Mouse (Mus musculus): ENCODE measurements around the gene Grin2a.

DNA sequence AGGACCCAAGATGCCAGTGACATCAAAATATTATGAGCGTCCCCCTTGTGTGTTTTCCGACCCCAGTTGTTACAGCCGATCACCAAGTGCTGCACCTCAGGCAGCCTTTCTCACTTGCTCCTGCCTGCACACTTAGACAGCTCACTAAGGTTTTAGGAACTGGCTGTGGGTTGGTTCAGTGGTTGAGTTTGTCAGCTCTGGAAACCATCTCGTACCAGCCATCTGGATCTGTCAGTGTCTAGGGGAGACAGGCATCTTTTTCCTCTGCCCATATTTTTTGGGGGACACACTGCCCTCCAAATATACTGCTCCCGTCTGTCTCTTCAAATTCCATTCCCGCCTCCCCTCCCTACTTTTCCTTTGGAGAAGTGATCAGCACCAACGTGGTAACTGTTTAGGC lies 99.8 kb downstream of the Grin2a start:
- no peak for TF ChIP-seq GATA1 (IDR thresholded peaks at IDR 0.05; ENCODE audit: low read length)
- TF ChIP-seq TAL1 (IDR thresholded peaks at IDR 0.05; ENCODE audit: low read length): no peak
